Mouse (Mus musculus): Measurements from ENCODE around the gene Arhgap17. TPM values are rescaled to one million over a fixed set of nuclear protein-coding genes. Genes with fewer than 3 reads are reported as not detected.
A peak's percentile ranks its signal among the peaks of the same experiment; 100 is the strongest.

The Arhgap17 gene
- polyA plus RNA-seq, 1 experiment from 2014 or later, result 6.8 TPM

DNA sequence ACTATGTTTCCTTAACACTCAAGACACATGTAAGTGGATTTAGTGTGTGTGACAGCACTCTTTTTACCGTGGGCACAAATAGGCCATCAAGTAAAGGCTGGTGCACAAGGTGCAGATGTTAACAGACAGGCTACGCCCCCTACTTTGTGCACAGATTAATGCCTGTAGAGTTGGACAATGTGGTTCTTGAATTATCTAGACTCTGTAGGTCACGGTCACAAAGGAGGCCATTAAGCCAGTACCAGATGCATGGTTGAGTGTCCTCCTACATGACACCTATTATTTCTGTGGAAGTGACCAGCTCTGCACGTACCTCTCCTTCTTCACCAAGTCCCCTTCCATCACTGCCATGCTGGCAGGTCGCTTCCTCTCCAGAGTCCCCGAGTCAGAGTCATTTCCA, 73.6 kb downstream of the Arhgap17 start:
- Histone ChIP-seq H3K27ac (ENCODE audit: low read depth) (no peak overlapping the region), H3K4me1 (ENCODE audit: insufficient read depth) (no peaks in the 10 kb centered on the region), H3K9ac (replicated peaks) (no peak overlapping the region), H3K36me3 (replicated peaks; ENCODE audit: insufficient read depth, low read length) (peaks cover 80% of the 10 kb centered on the region), H3K4me3 (ENCODE audit: low read depth, low read length) (no peak overlapping the region), H3K27me3 (ENCODE audit: insufficient read depth, low read length) (no peaks in the 10 kb centered on the region), H3K4me2 (ENCODE audit: low read depth, low read length) (no peak overlapping the region), H3K9me3 (ENCODE audit: low read length) (no peaks in the 10 kb centered on the region)
- ATAC-seq, result no peak
- 89% methylated on average over 6 of the region's 6 CpGs for WGBS (ENCODE audit: insufficient replicate concordance)
- no peak for DNase-seq
- TF ChIP-seq CTCF (IDR thresholded peaks at IDR 0.05; ENCODE audit: low read depth) (no peak), EP300 (IDR thresholded peaks at IDR 0.05; ENCODE audit: low read depth) (no peak)

DNA sequence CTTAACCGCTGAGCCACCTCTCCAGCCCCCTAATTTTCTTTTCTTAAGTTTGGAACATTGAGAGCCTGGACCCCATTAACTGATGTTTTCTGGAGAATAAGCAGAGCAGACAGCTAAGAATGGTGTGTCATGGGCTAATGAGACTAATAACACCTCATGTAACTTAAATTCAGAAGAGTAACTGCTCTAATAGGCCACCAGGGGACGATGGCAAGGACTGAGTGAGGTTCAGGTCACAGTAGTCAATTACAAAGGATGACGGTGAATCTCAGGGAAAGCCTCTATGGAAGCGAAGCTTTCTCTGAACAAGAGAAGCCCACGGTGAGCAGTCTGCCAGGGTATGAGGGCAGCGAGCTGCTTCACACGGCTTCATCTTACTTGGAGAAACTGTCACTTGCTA, 74.3 kb downstream of the Arhgap17 start:
- H3K36me3 ChIP-seq (replicated peaks; ENCODE audit: insufficient read depth, low read length), result peaks cover 79% of the 10 kb centered on the region
- ATAC-seq, result no peak

DNA sequence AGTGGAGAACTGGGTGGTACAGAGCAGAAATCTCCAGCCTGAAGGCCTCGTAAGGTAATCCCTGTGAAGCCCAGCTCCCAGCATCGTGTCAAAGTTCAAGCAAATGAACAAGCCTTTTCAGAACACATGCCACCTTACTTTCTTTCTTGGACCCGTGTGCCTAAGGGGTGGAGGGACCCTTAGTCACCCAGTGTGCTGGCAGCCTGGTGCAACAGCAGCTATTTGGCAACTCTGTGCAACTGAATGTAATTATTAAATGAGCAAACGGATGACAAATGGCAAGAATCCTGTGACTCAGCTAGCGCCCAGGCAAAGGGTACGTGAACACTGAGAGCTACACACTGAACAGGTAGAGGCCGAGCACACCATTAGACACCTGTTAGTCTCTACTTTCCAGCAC, 75.8 kb downstream of the Arhgap17 start:
- peaks cover 78% of the 10 kb centered on the region for H3K36me3 ChIP-seq (replicated peaks; ENCODE audit: insufficient read depth, low read length)
- ATAC-seq, result no peak

More for the DNA sequence above, 74.3 kb downstream of the Arhgap17 start:
- Histone ChIP-seq H3K27ac (ENCODE audit: low read depth) (no peak overlapping the region), H3K9ac (replicated peaks) (no peak overlapping the region), H3K4me3 (ENCODE audit: low read depth, low read length) (no peak overlapping the region), H3K4me1 (ENCODE audit: insufficient read depth) (no peaks in the 10 kb centered on the region), H3K4me2 (ENCODE audit: low read depth, low read length) (no peak overlapping the region), H3K27me3 (ENCODE audit: insufficient read depth, low read length) (no peaks in the 10 kb centered on the region), H3K9me3 (ENCODE audit: low read length) (no peaks in the 10 kb centered on the region)
- WGBS (ENCODE audit: insufficient replicate concordance), result 87% methylated on average over 7 of the region's 7 CpGs
- TF ChIP-seq EP300 (IDR thresholded peaks at IDR 0.05; ENCODE audit: low read depth), result no peak
- TF ChIP-seq CTCF (IDR thresholded peaks at IDR 0.05; ENCODE audit: low read depth), result peak; percentile 45
- no peak for DNase-seq

DNA sequence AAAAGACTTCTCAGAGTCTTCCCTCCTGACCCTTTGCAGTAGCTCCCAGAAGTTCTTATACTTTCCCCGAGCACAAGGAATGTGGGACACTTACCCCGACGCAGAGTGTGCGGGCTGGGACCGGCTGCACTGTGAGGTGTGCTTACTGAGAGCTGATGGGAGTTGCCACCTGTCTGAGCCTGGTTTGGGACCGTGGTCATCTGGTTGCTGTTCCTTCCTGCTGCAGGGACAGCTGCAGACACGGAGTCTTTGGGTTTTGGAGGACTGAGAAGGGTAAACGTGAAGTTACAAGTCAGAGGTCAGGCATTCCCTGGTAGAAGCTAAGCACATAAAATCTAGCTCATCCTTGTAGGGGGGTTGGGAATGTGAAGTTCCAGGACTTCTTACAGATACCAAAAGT, 77.8 kb downstream of the Arhgap17 start:
- Histone ChIP-seq H3K36me3 (replicated peaks; ENCODE audit: insufficient read depth, low read length) (peaks cover 69% of the 10 kb centered on the region), H3K9me3 (ENCODE audit: low read length) (no peaks in the 10 kb centered on the region), H3K27ac (ENCODE audit: low read depth) (no peak overlapping the region), H3K4me2 (ENCODE audit: low read depth, low read length) (no peak overlapping the region), H3K9ac (replicated peaks) (no peak overlapping the region), H3K4me3 (ENCODE audit: low read depth, low read length) (no peak overlapping the region), H3K27me3 (ENCODE audit: insufficient read depth, low read length) (no peaks in the 10 kb centered on the region), H3K4me1 (ENCODE audit: insufficient read depth) (no peaks in the 10 kb centered on the region)
- TF ChIP-seq EP300 (IDR thresholded peaks at IDR 0.05; ENCODE audit: low read depth), result no peak
- TF ChIP-seq CTCF (IDR thresholded peaks at IDR 0.05; ENCODE audit: low read depth), result no peak
- ATAC-seq (no peak), DNase-seq (no peak)
- 83% methylated on average over 8 of the region's 8 CpGs for WGBS (ENCODE audit: insufficient replicate concordance)

More for the DNA sequence above, 75.8 kb downstream of the Arhgap17 start:
- no peak overlapping the region for H3K9ac ChIP-seq (replicated peaks)
- no peaks in the 10 kb centered on the region for H3K27me3 ChIP-seq (ENCODE audit: insufficient read depth, low read length)
- TF ChIP-seq EP300 (IDR thresholded peaks at IDR 0.05; ENCODE audit: low read depth) (no peak), CTCF (IDR thresholded peaks at IDR 0.05; ENCODE audit: low read depth) (no peak)
- DNase-seq, result no peak
- no peak overlapping the region for H3K4me2 ChIP-seq (ENCODE audit: low read depth, low read length)
- 89% methylated on average over 7 of the region's 7 CpGs for WGBS (ENCODE audit: insufficient replicate concordance)
- H3K4me1 ChIP-seq (ENCODE audit: insufficient read depth), result no peaks in the 10 kb centered on the region
- no peak overlapping the region for H3K4me3 ChIP-seq (ENCODE audit: low read depth, low read length)
- no peak overlapping the region for H3K27ac ChIP-seq (ENCODE audit: low read depth)
- H3K9me3 ChIP-seq (ENCODE audit: low read length), result no peaks in the 10 kb centered on the region

DNA sequence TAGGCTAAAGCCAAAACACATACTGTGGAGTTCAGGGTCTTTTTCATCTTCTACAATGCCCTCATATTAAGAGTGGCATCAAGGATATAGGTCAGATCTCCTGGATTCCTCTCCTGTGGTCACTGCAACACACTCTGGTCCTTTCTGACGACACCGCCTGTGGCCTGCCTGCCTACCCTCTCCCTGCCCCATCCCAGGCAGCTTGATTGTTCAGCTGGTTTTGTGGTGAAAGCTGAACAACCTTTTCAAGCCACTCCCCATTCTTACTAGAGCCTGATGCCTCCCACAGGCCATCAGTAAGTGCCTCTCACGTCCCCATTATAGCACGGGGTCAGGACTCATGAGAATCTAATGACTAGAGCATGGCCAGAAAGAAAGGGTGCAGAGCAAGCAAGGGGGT, 80.5 kb downstream of the Arhgap17 start:
- 83% methylated on average over 4 of the region's 4 CpGs for WGBS (ENCODE audit: insufficient replicate concordance)
- Histone ChIP-seq H3K4me3 (ENCODE audit: low read depth, low read length) (no peak overlapping the region), H3K9me3 (ENCODE audit: low read length) (no peaks in the 10 kb centered on the region), H3K9ac (replicated peaks) (no peak overlapping the region), H3K4me2 (ENCODE audit: low read depth, low read length) (no peak overlapping the region), H3K27me3 (ENCODE audit: insufficient read depth, low read length) (no peaks in the 10 kb centered on the region), H3K4me1 (ENCODE audit: insufficient read depth) (no peaks in the 10 kb centered on the region), H3K27ac (ENCODE audit: low read depth) (no peak overlapping the region), H3K36me3 (replicated peaks; ENCODE audit: insufficient read depth, low read length) (peaks cover 69% of the 10 kb centered on the region)
- TF ChIP-seq EP300 (IDR thresholded peaks at IDR 0.05; ENCODE audit: low read depth), result no peak
- no peak for ATAC-seq
- no peak for DNase-seq

DNA sequence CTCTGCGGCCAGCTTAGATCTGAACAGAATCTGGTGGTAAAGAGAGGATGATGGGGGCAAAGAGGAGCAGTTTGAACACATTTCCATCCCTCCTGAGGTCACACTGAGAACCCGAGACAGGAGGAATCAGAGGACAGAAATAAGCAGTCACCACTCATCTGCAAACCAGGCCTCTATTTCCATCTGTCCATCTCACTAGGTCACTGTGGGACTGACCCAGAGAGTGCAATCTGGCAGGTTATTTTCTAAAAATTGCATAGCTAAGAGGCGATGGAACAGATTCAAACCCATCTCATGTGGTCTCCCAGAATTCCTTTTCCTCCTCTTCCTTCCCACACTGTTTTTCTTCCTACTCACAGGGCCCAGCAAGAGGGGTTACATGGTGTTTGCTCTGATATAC, 81.8 kb downstream of the Arhgap17 start:
- Histone ChIP-seq H3K27ac (ENCODE audit: low read depth) (no peak overlapping the region), H3K9me3 (ENCODE audit: low read length) (no peaks in the 10 kb centered on the region), H3K36me3 (replicated peaks; ENCODE audit: insufficient read depth, low read length) (peaks cover 70% of the 10 kb centered on the region), H3K27me3 (ENCODE audit: insufficient read depth, low read length) (no peaks in the 10 kb centered on the region), H3K9ac (replicated peaks) (no peak overlapping the region), H3K4me3 (ENCODE audit: low read depth, low read length) (no peak overlapping the region), H3K4me1 (ENCODE audit: insufficient read depth) (no peaks in the 10 kb centered on the region), H3K4me2 (ENCODE audit: low read depth, low read length) (no peak overlapping the region)
- WGBS (ENCODE audit: insufficient replicate concordance), result 88% methylated on average over 3 of the region's 3 CpGs
- ATAC-seq (no peak), DNase-seq (no peak)
- TF ChIP-seq CTCF (IDR thresholded peaks at IDR 0.05; ENCODE audit: low read depth), result no peak

DNA sequence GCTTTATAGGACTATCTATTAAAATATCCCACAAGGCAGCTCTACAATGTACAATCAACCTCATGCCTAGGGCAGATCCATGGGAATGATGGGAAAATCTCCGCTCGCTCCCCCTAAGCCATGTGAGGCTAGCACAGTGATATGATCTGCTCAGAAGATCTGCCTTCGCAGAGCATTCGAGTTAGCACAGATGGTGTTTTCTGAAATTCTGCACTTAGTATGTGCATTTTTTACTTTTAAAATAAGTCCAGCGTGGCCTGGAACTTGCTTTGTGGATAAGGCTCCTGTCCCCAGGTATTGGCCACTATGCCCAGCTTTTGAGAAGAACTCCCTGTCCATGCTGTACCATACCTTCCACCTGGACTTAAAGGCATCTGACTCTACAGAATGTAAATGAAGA, 83.8 kb downstream of the Arhgap17 start:
- 92% methylated on average over 5 of the region's 5 CpGs for WGBS (ENCODE audit: insufficient replicate concordance)

More for the DNA sequence above, 83.8 kb downstream of the Arhgap17 start:
- H3K27me3 ChIP-seq (ENCODE audit: insufficient read depth, low read length), result no peaks in the 10 kb centered on the region
- no peak overlapping the region for H3K4me3 ChIP-seq (ENCODE audit: low read depth, low read length)
- ATAC-seq (no peak), DNase-seq (no peak)
- H3K4me2 ChIP-seq (ENCODE audit: low read depth, low read length), result no peak overlapping the region
- H3K9ac ChIP-seq (replicated peaks), result no peak overlapping the region
- peaks cover 63% of the 10 kb centered on the region for H3K36me3 ChIP-seq (replicated peaks; ENCODE audit: insufficient read depth, low read length)
- TF ChIP-seq EP300 (IDR thresholded peaks at IDR 0.05; ENCODE audit: low read depth) (no peak), CTCF (IDR thresholded peaks at IDR 0.05; ENCODE audit: low read depth) (no peak)
- H3K9me3 ChIP-seq (ENCODE audit: low read length), result no peaks in the 10 kb centered on the region
- no peak overlapping the region for H3K27ac ChIP-seq (ENCODE audit: low read depth)
- no peaks in the 10 kb centered on the region for H3K4me1 ChIP-seq (ENCODE audit: insufficient read depth)

All from liver, postnatal 0 days (tissue).